Mouse (Mus musculus) thymus, postnatal 0 days (tissue): ENCODE data around the gene Alpk3. TPM values are rescaled to one million over a fixed set of nuclear protein-coding genes. Genes with fewer than 3 reads are reported as not detected.
A peak's percentile ranks its signal among the peaks of the same experiment; 100 is the strongest.
"Not testable (repeated sequence)": the region's sequence is repeated elsewhere in the genome, so short reads cannot be mapped to it uniquely, and the experiment has no call there.

Source experiments
- DNase-seq: peaks from one replicate; pipeline ENCODE4 v3.0.0-alpha.2; 2015; ENCODE audit warnings: low spot score
- polyA plus RNA-seq: library from polyadenylated mRNA; unstranded; fragments of >200 nt; fragmentation: Nextera tagmentation; extraction: Ambion mirVana; gene quantifications from 2 replicates; pipeline ENCODE4 v1.2.1, GENCODE M21; 2015

Gene Alpk3
- polyA plus RNA-seq, 1 experiment from 2014 or later = 0.47 TPM

DNA sequence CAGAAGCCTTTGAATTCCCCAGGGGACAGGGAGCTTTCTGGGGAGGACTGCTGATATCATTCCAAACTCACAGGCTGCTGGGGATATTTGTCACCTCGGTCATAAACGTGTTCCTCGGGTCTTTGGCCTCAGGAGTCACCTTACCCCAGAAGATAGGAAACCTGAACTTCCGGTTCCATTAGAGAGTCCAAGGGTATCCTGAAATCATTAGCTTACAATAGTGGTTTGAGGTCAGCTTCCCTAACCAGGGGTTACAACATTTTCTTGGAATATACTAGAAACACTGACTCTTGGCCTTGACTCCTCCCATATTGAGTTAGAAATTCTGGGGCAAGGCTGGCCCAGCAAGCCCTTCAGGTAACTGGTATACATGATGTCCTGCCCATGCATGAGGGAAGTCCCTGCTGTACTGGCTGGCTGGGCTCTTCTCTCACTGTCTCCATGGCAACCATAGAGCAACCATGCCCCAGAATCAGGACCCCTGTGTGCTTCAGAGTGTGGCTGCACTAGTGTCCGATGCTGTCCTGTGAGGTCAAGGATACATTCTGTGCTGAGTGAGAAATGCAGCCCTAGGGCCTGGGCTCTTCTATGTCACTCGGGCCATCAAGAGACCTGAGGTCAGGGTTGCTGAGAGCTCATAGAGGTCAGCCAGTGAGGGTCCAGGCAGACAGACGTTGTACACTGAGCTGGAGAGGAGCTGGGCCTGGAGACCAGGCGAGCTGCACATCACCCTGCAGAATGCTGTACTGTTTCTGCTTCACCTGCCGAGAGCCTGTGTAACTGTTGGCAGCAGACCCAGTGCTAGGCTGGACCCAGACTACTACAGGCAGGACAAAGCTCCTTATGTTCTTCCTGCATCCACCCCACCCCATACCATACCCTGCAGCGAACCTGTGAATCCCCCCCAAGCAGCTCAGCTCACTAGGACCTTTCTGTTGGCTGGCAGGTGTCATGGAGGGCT, 68.1 kb downstream of the Alpk3 start:
- no peak for DNase-seq

GRCm38 (mm10) chr7:81131864-81132263, 74.5 kb downstream of the Alpk3 start:
- DNase-seq = no peak

- no peak for DNase-seq
Measured at GRCm38 (mm10) chr7:81132851-81133279, 75.5 kb downstream of the Alpk3 start.

GRCm38 (mm10) chr7:81133416-81133815, 76.0 kb downstream of the Alpk3 start:
- DNase-seq = no peak

GRCm38 (mm10) chr7:81133941-81134340, 76.5 kb downstream of the Alpk3 start:
- DNase-seq = no peak

DNA sequence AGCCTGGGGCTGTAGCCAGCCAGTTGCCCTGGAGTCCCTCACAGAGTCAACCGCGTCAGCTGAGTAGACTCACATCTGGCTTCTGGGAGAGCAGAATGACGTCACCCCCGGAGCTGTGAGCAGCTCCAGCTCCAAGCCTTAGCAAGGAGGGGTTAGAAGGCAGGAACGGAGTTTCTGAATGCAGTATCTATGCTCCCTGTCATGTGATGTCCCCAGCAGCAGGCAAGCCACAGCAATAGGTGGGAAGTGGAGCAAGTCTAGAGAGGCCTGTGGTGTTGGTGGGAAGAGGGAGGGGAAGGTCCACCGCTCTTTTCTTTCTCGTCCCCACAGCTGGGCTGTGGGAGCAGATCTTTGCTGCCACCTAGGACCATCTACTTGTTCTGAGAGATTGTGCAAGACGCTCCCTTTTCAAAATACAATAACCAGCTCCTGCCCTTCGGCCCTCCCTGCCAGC, 77.2 kb downstream of the Alpk3 start:
- peak; percentile 71 for DNase-seq

DNA sequence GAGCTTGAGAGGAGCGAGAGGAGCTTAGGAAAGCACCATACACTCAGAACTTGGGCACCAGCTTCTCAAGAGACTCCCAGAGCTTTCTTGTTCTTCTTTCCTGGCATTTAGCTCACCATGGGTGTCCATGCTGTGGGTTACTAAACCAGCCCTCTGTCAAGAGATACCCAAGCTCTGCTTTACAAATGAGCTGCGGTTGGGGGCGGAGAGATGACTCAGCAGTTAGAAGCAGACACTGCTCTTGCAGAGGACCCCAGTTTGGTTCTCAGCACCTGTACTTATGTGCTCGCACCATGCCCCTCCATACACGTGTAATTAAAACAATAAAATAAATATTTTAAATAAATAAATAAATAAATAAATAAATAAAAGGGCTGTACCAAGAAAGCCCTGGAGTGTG, 79.9 kb downstream of the Alpk3 start:
- DNase-seq = no peak

- no peak for DNase-seq
Measured at GRCm38 (mm10) chr7:81139100-81139499, 81.7 kb downstream of the Alpk3 start.

- DNase-seq = no peak
Measured at GRCm38 (mm10) chr7:81139671-81140404, 82.4 kb downstream of the Alpk3 start.

- no peak for DNase-seq
Measured at GRCm38 (mm10) chr7:81141541-81141940, 84.1 kb downstream of the Alpk3 start.

DNA sequence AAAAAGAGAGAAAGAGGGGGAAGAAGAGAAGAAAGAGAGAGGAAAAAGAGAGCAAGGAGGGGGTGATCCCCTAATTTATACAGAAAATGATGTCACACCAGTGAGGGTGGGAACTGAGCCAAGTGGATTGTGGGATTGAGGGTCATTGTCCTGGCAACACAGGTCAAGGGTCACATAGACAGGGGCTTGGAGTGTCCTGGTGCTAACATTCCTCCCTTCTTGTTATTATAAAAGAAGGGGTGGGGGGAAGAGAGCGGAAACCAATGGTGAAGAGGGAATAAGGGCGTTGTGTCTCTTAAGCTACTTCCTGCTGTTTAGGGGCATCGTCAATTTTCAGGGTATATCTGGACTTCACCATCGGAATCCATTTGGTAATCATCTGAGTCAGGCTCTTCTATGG, 85.7 kb downstream of the Alpk3 start:
- DNase-seq = not testable (repeated sequence)

DNA sequence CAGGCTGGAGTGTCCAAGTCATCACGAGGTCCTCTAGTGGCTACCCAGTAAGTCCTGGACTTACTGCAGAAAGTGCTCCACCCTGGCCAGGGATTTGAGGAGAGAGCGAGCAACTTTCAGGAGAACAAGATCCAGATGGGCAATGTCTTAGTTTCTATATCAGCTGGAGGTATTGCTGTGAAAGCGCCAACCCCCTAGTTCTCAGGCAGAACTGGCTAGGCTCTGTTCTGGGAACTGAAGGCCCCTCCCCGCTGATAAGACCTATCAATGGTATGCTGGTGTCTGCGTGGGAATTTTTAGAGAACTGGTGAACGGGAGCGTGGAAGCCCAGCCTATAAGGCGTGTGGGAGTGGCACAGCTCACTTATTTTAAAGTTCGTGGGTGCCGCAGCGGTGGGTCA, 92.4 kb downstream of the Alpk3 start:
- DNase-seq = no peak

- no peak for DNase-seq
Measured at GRCm38 (mm10) chr7:81151216-81151615, 93.8 kb downstream of the Alpk3 start.

GRCm38 (mm10) chr7:81152306-81152705, 94.9 kb downstream of the Alpk3 start:
- no peak for DNase-seq

DNA sequence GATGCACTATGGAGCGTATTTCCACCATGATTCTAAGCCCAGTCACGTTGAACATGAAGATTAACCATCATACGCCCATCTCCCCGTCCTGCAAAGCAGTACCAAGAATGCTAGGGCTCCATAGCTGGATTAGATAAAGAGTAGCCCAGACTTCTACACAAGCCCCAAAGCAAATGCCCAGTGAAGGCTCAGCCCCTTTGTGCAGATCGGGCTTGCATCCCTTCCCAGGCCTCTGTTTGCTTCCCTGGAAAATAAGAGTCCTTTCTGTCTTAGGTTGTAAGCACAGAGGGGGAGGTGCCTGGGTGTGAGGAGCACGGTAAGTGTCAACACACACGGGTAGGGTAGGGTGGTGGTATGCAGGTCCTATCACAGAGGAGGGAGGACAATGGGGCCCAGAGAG, 95.4 kb downstream of the Alpk3 start:
- no peak for DNase-seq

DNA sequence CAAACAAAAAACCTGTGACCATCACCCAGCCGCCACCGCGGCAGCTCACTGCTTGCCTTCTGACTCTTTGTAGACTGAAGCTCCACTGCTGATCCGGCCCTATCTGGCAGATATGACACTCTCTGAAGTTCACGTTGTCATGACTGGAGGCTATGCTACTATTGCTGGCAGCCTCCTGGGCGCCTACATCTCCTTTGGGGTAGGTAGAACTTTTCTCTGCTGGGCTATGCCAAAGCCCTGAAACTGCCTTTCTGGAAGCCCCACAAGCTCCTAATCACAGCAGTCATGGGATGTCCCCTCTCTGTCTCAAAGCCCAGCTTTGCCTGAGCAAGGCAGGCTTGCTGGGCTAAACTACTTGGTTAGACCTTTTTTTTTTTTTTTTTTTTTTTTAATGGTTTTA, 95.9 kb downstream of the Alpk3 start:
- DNase-seq = no peak

DNA sequence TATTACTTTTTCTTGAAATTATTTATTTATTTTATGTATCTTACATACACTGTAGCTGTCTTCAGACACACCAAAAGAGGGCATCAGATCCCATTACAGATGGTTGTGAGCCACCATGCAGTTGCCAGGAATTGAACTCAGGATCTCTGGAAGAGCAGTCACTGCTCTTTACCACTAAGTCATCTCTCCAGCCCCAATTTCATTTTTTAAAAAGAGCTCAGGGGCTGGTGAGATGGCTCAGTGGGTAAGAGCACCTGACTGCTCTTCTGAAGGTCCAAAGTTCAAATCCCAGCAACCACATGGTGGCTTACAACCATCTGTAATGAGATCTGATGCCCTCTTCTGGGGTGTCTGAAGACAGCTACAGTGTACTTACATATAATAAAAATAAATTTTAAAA, 96.8 kb downstream of the Alpk3 start:
- DNase-seq = not testable (repeated sequence)

- peak; percentile 72 for DNase-seq
Measured at GRCm38 (mm10) chr7:81154960-81155359, 97.6 kb downstream of the Alpk3 start.
